Mouse (Mus musculus) gastrocnemius, postnatal 36 days (tissue): ENCODE measurements at regions not wholly inside any gene's neighbourhood (a gene's known extent, or its start where the extent isn't known, plus 50 kb on each side); places are given as distances from the start of the nearest gene placed in this dataset.

Experiments
- DNase-seq, 2 experiments: peaks; one replicate each; pipeline ENCODE4 v3.0.0; 2022
- intact Hi-C: fragments of 180-260 bp; cut with DNase I; formaldehyde crosslinking; loops from one replicate; pipeline ENCODE4 v1.15.1; 2025

- no peak for DNase-seq
- intact Hi-C loops: no loop called here
Measured at GRCm38 (mm10) chr11:17727258-17728034, 226.2 kb downstream of the Etaa1 start.

GRCm38 (mm10) chr11:17733075-17733474 lies 220.6 kb downstream of the Etaa1 start:
- DNase-seq: no peak
- intact Hi-C loops: no loop called here

- intact Hi-C loops: no loop called here
Measured at GRCm38 (mm10) chr11:17734519-17734918, 219.2 kb downstream of the Etaa1 start.

GRCm38 (mm10) chr11:17738879-17739278 lies 214.8 kb downstream of the Etaa1 start:
- intact Hi-C loops: no loop called here
- no peak for DNase-seq

More at GRCm38 (mm10) chr11:17734519-17734918, 219.2 kb downstream of the Etaa1 start:
- no peak for DNase-seq

- intact Hi-C loops: no loop called here
- DNase-seq: no peak
Measured at GRCm38 (mm10) chr11:17743821-17744220, 209.9 kb downstream of the Etaa1 start.

GRCm38 (mm10) chr11:17750345-17750744 lies 203.3 kb downstream of the Etaa1 start:
- intact Hi-C loops: no loop called here
- no peak for DNase-seq

GRCm38 (mm10) chr11:17759224-17759623 lies 194.5 kb downstream of the Etaa1 start:
- no peak for DNase-seq
- intact Hi-C loops: no loop called here

- no peak for DNase-seq
- intact Hi-C loops: no loop called here
Measured at GRCm38 (mm10) chr11:17763411-17763810, 190.3 kb downstream of the Etaa1 start.

- intact Hi-C loops: no loop called here
- no peak for DNase-seq
Measured at GRCm38 (mm10) chr11:17764146-17764545, 189.5 kb downstream of the Etaa1 start.

GRCm38 (mm10) chr11:17768345-17768759 lies 185.3 kb downstream of the Etaa1 start:
- no peak for DNase-seq

GRCm38 (mm10) chr11:17768837-17769466 lies 184.7 kb downstream of the Etaa1 start:
- DNase-seq: no peak
- intact Hi-C loops: no loop called here

More at GRCm38 (mm10) chr11:17768345-17768759, 185.3 kb downstream of the Etaa1 start:
- intact Hi-C loops: no loop called here

- intact Hi-C loops: no loop called here
- no peak for DNase-seq
Measured at GRCm38 (mm10) chr11:17797632-17798031, 156.0 kb downstream of the Etaa1 start.

- intact Hi-C loops: no loop called here
- DNase-seq: no peak
Measured at GRCm38 (mm10) chr11:17807851-17808250, 145.8 kb downstream of the Etaa1 start.

GRCm38 (mm10) chr11:17811829-17812559 lies 141.7 kb downstream of the Etaa1 start:
- intact Hi-C loops: no loop called here
- no peak for DNase-seq

- DNase-seq: no peak
- intact Hi-C loops: no loop called here
Measured at GRCm38 (mm10) chr11:17842642-17843041, 111.0 kb downstream of the Etaa1 start.

GRCm38 (mm10) chr11:17852405-17852804 lies 101.3 kb downstream of the Etaa1 start:
- intact Hi-C loops: no loop called here
- no peak for DNase-seq

GRCm38 (mm10) chr11:17853246-17853804 lies 100.3 kb downstream of the Etaa1 start:
- intact Hi-C loops: no loop called here
- DNase-seq: no peak

- DNase-seq: no peak
- intact Hi-C loops: no loop called here
Measured at GRCm38 (mm10) chr11:17853832-17854231, 99.8 kb downstream of the Etaa1 start.

- intact Hi-C loops: no loop called here
- no peak for DNase-seq
Measured at GRCm38 (mm10) chr11:17859364-17860131, 94.1 kb downstream of the Etaa1 start.

- DNase-seq: no peak
- intact Hi-C loops: no loop called here
Measured at GRCm38 (mm10) chr11:17864833-17865397, 88.8 kb downstream of the Etaa1 start.
